Mouse (Mus musculus) embryonic fibroblast, embryonic 13.5 days (primary cell): ENCODE measurements at regions not wholly inside any gene's neighbourhood (a gene's known extent, or its start where the extent isn't known, plus 50 kb on each side); places are given as distances from the start of the nearest gene placed in this dataset.

Experiments used
- CTCF ChIP-seq: IDR thresholded peaks from 2 replicates; pipeline ENCODE4 v1.5.1; 2011; ENCODE audit warnings: mild to moderate bottlenecking, control low read depth, low read length, moderate library complexity, borderline replicate concordance; ENCODE audit not compliant: insufficient read depth
- POLR2A ChIP-seq: IDR thresholded peaks from 2 replicates; pipeline ENCODE4 v1.6.1; 2011; ENCODE audit warnings: low read depth, mild to moderate bottlenecking, control low read depth, low read length, moderate library complexity

DNA sequence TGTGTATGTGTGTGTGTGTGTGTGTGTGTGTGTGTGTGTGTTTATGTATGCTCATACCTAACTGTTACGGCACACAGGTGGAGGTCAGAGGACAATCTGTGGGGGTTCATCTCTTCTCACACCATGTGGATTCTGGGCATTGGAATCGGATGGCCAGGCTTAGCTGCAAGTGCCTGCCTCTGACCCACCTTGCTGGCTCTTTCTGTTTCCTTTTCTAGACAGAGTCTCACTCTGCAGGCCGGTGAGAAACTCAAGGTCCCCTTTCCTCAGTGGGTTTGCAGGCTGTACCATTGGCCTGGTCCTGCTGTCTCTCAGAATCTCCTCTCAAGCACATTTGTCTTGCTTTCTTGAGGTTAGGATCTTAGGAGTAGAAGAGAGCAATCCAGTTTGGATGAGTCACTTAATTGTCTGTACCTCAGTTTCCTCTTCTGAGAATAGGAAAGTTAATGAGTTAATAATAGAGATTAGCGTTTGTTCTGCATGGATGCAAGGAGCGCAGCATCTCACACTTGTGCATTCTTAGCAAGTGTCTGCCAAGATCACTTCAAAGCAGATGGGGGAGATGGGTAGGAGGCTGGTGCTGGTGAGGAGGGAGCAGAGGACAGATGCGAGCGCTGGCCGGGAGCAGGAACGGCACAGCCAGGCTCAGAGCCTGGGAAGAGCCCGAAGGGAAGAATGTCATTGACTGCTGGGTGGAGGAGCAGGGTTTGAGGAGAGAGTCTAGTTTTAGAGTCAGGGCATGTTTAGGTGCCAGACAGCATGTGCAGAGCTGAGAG, 155.2 kb downstream of the Chst1 start:
- no peak for TF ChIP-seq CTCF
- TF ChIP-seq POLR2A, result no peak
